12 mouse cellular contexts compared by ENCODE assay signal in genomic region chrX:153476760-153477248, GRCm38 (mm10). TPM values are rescaled to one million over a fixed set of nuclear protein-coding genes. Genes with fewer than 3 reads are reported as not detected.
DNase-seq lines count a peak whose midpoint lies in the region; ATAC-seq lines count a peak whose summit lies in the region.
"Had no signal": no experiment of that assay in that cellular context is flagged by ENCODE, and none has a peak within 500 bp of the region (broad histone marks: within the 10 kb centered on the region; RNA-seq: fewer than 3 reads in every experiment).

No protein-coding gene starts in this region.

- H3K27me3 ChIP-seq in hindbrain, embryonic 12.5 days: no peaks in the 10 kb centered on the region
- no peaks in the 10 kb centered on the region for H3K27me3 ChIP-seq in midbrain, embryonic 10.5 days (ENCODE audit: low read depth, poor library complexity, severe bottlenecking)
- H3K27me3 ChIP-seq: limb, embryonic 13.5 days had no signal

- no peaks in the 10 kb centered on the region for H3K4me1 ChIP-seq in hindbrain, embryonic 12.5 days
- H3K4me1 ChIP-seq in midbrain, embryonic 10.5 days: peaks cover 14% of the 10 kb centered on the region
- H3K4me1 ChIP-seq: limb, embryonic 13.5 days had no signal

- H3K9ac ChIP-seq in hindbrain, embryonic 12.5 days: no peak overlapping the region
- H3K9ac ChIP-seq: limb, embryonic 13.5 days had no signal

- no peaks in the 10 kb centered on the region for H3K9me3 ChIP-seq in hindbrain, embryonic 12.5 days (replicated peaks)
- no peaks in the 10 kb centered on the region for H3K9me3 ChIP-seq in midbrain, embryonic 10.5 days (replicated peaks)
- H3K9me3 ChIP-seq: limb, embryonic 13.5 days had no signal

- 38% methylated on average over 8 of the region's 8 CpGs for WGBS in hindbrain, embryonic 12.5 days
- whole genome bisulfite sequencing in midbrain, embryonic 10.5 days: 43% methylated on average over 8 of the region's 8 CpGs

- peak; percentile 45 to 77 for DNase-seq in adrenal gland, adult (ENCODE audit: inconsistent age in 2 of 2, low spot score in 1 of 2)
- no peak for DNase-seq in adrenal gland, postnatal 4 days (ENCODE audit: low spot score in 2 of 2)
- peak; percentile 2 for DNase-seq in adrenal gland, postnatal 25 days
- peak; percentile 12 for DNase-seq in midbrain, embryonic 10.5 days (ENCODE audit: low spot score)
- no peak for DNase-seq in cerebellum, postnatal 4 days (ENCODE audit: low spot score in 2 of 2)
- DNase-seq: kidney, postnatal 10 days had no signal

- peak; percentile 83 for ATAC-seq in hindbrain, embryonic 12.5 days (ENCODE audit: low FRiP score)
- ATAC-seq in granulocyte monocyte progenitor cell, adult 5-6 weeks (replicated peaks; ENCODE audit: poor library complexity, severe bottlenecking): no peak
- ATAC-seq in CD4-positive, CD25-positive, alpha-beta regulatory T cell, adult 4 months: no peak
- ATAC-seq: lung, postnatal 0 days had no signal

- no peak overlapping the region; the same call in 1 of the 2 replicates for H3K4me2 ChIP-seq in hindbrain, embryonic 12.5 days (replicated peaks)
- H3K4me2 ChIP-seq: limb, embryonic 13.5 days had no signal

- no peak overlapping the region for H3K4me3 ChIP-seq in hindbrain, embryonic 12.5 days
- H3K4me3 ChIP-seq in midbrain, embryonic 10.5 days: no peak overlapping the region
- H3K4me3 ChIP-seq: limb, embryonic 13.5 days; myocyte had no signal

- H3K36me3 ChIP-seq in hindbrain, embryonic 12.5 days: no peaks in the 10 kb centered on the region
- H3K36me3 ChIP-seq in midbrain, embryonic 10.5 days: no peaks in the 10 kb centered on the region
- H3K36me3 ChIP-seq: limb, embryonic 13.5 days had no signal

- peak overlapping the region; percentile 52 for H3K27ac ChIP-seq in hindbrain, embryonic 12.5 days
- peak overlapping the region; percentile 68; the same call in 1 of the 2 replicates for H3K27ac ChIP-seq in midbrain, embryonic 10.5 days (replicated peaks)
- H3K27ac ChIP-seq: limb, embryonic 13.5 days had no signal

RNA-seq across cellular contexts. Expression of gene Ubqln2, which starts 21.2 kb away (rescaled TPM):
- 10 to 100 TPM; 64.4 to 70.0 TPM for total RNA-seq in adrenal gland, postnatal 4 days (2021)
- 73.1 and 77.1 TPM in 2 replicates for total RNA-seq in adrenal gland, postnatal 25 days (2021)
- polyA plus RNA-seq in hindbrain, embryonic 12.5 days (2016; fragmentation: Nextera tagmentation; extraction: Ambion mirVana): 52.6 and 56.4 TPM in 2 replicates
- 32.9 and 37.5 TPM in 2 replicates for polyA plus RNA-seq in midbrain, embryonic 10.5 days (2016; fragmentation: Nextera tagmentation; extraction: Ambion mirVana)
- total RNA-seq in granulocyte monocyte progenitor cell, adult 5-6 weeks (2014; fragmentation: Nextera tagmentation): 40.2 and 40.5 TPM in 2 replicates
- total RNA-seq in granulocyte monocyte progenitor cell, adult 5-6 weeks (2017): 4.4 and 8.1 TPM in 2 replicates
- 1 to 10 TPM; 2.2 to 4.7 TPM for polyA plus RNA-seq in CD4-positive, CD25-positive, alpha-beta regulatory T cell, adult 4 months (2017; shearing (Covaris generic))

Comparison
In these comparisons a context has a peak if more than half of its experiments do, and no peak if none do; other contexts are left out.
1. DNase-seq: peak in adrenal gland, adult (2 of 2), adrenal gland, postnatal 25 days (single experiment) and midbrain, embryonic 10.5 days (single experiment); none in adrenal gland, postnatal 4 days (0 of 2) and cerebellum, postnatal 4 days (0 of 2).